Mouse (Mus musculus) thymus, postnatal 36 days (tissue): ENCODE data around the gene Sh3d21.
"Not testable (repeated sequence)": the region's sequence is repeated elsewhere in the genome, so short reads cannot be mapped to it uniquely, and the experiment has no call there.

ENCODE experiments used
- DNase-seq, 2 experiments: peaks; one replicate each; pipeline ENCODE4 v3.0.0; 2022; ENCODE audit warnings: mixed read lengths in 2 of 2

Sh3d21 gene

DNA sequence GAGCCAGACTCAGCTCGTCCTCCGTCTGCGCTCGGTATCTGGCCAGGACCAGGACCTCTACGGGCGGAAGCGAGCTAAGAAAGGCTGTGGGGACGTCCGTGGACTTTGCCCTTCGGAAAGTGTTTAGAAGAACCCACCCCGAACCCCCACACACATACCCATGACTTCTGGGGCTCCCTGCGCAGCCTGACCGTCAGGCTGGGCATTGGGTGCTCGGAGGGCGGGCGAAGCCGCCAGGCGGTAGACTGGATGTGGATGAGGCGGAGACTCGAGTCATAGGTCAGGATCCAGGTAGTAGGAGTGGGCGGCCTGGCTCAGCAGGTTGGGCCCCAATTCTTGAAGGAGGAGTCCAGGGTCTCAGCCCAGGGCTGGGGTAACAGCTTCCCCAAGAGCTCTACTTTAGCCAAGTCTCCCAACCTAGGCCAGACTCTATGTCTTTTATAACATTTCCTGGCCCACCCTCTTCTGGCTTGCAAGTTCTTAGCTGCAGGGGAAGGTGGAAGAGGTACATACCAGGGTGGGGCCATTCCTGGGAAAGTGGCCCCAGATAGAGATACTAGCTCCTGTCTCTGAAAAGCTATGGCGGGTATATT lies at the start of gene Sh3d21:
TSS of gene Sh3d21 (minus strand) at position 425 of the 593 bp plus-strand sequence.
- DNase-seq: peak in 1 of 2 experiments; percentile 38

GRCm38 (mm10) chr4:126207081-126207480 lies 43.8 kb upstream of the Sh3d21 start:
- DNase-seq: no peak

DNA sequence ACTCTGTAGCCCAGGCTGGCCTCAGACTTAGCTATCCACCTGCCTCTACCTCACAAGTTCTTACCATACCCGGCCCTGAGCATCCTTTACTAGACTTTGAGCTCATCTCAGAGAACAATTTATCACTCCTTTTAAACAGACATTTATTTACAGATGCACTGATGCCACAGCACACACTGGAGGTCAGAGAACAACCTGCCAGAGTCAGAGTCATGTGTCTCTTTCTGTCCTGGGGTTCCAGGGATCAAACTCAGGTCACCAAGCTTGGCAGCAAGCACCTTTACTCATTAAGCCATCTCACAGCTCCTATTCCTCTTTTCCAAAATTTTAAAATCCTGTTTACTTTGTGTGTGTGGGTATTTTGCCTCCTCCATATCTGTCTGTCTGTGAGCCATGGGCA lies 42.1 kb upstream of the Sh3d21 start:
- DNase-seq: no peak

GRCm38 (mm10) chr4:126204661-126205230 lies 41.5 kb upstream of the Sh3d21 start:
- DNase-seq: peak in 1 of 2 experiments; percentile 13

DNA sequence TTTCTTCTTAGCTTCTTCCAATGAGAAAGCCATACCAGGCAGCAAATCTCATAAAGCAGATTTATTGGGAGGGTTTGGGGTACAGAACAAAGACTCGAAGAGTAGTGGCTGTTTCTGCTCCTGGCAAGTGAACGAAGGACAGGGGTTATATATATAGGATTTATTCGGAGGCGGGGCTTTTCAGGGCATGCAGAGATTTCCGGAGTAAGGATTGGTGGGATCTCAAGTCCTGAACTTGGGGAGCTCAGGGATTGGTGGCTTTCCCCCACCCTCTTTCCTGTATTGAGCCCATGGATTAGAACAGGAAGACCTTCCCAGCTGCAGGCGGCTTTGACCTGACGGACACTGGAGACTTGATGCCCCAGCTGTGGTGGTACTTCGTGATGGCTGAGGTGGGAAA lies 40.7 kb upstream of the Sh3d21 start:
- DNase-seq: no peak

GRCm38 (mm10) chr4:126203336-126203895 lies 40.1 kb upstream of the Sh3d21 start:
- DNase-seq: no peak

GRCm38 (mm10) chr4:126202303-126203181 lies 39.3 kb upstream of the Sh3d21 start, which contains the start of gene Thrap3:
Gene Thrap3 (minus strand): TSS chr4:126202760.
- peak; percentile 96 to 98 for DNase-seq

DNA sequence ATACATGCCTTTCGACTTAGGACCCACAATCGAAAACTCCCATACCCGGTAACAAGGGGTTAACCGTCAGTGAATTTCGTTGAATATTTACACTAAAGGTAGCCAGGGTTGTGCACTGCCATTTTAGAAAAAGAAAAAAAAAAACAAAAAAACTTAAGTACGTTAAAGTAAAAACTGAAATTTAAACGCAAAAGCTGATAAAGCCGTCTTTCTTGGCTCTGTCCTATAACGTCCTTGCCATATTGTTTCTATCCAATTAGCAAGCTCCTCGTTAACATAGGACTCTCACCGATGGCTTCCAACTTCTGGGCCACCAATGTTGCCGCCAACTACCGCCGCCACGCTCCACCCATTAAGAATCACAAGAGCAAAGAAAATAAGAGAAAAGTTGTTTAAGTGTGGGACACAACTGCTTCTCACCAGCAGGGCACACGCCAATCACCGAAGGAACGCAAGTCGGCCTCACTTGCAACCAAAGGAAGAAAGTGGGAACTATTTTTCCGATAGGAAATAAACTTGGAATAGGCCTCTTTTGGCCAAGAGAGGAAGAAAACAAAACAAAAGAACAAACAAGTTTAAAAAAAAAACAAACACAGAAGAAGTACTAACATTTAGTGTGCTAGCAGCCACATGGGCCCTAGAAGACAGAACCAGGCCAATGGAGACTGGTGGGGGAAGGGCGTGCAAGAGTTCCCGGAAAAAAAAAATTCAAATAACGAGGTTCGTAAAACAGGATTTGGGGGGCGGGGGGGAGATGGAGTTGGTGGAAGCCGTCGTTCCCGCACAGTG lies 38.4 kb upstream of the Sh3d21 start:
- DNase-seq: peak; percentile 38 to 57

- no peak for DNase-seq
Measured at GRCm38 (mm10) chr4:126200656-126201055, 37.4 kb upstream of the Sh3d21 start.

GRCm38 (mm10) chr4:126200036-126200435 lies 36.7 kb upstream of the Sh3d21 start:
- no peak for DNase-seq

DNA sequence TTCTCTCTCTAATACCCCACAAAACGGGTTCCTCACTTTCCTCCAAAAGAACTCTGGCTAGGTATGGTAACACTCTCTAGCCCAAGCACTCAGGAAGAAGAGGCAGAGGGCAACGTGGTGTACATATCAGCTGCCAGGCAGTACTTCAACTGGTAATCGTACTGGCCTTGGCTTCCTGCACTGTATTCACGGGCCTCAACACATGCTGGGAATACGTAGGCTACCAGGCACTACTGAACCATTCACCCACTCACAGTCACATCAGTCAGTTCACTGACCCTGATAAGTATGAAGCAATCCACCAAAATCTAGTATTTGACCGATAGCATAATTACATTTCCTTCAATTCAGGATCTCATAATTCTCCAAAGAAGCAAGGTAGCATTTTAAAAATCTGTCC lies 36.3 kb upstream of the Sh3d21 start:
- no peak for DNase-seq

DNA sequence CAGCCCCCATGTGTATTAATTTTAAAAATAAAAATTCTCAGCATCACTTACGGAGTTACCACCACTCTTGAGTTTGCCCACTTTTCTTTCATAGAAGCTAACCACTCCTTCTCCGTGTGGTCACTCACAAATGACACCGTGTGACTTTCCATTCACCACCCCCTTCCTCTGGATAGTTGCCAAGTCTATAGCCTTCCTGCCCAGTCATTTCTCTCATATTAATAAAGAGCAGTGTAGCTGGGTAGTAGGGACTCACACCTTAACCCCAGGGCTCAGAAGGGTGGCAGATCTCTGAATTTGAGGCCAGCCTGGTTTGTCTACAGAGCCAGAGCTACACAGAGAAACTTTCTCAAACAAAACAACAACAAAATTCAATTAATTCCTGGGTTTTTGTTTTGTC lies 34.2 kb upstream of the Sh3d21 start:
- DNase-seq: no peak

- DNase-seq: no peak
Measured at GRCm38 (mm10) chr4:126194916-126195315, 31.6 kb upstream of the Sh3d21 start.

- DNase-seq: no peak
Measured at GRCm38 (mm10) chr4:126194216-126194615, 30.9 kb upstream of the Sh3d21 start.

GRCm38 (mm10) chr4:126190636-126191035 lies 27.3 kb upstream of the Sh3d21 start:
- DNase-seq: no peak

DNA sequence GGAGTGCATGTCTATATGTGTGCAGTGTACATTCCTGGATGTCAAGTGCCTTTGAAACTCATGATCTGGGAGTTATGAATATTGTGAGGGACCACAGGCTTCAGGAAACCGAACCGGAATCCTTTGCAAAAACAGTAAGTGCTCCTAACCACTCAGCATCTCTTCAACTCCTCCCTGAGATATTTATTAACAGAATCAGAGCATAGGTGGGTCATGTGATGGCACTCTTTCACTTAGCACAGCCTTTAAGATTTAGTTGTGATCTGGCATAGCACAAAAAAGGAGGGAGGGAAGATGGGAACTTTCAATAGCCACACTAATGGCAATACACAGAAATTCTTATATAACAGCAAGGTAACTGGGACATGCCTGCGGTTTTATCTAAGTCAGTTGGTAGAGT lies 23.8 kb upstream of the Sh3d21 start:
- no peak for DNase-seq

GRCm38 (mm10) chr4:126183034-126183433 lies 19.7 kb upstream of the Sh3d21 start:
- no peak for DNase-seq

GRCm38 (mm10) chr4:126181170-126181957 lies 18.1 kb upstream of the Sh3d21 start:
- DNase-seq: peak; percentile 28 to 31

DNA sequence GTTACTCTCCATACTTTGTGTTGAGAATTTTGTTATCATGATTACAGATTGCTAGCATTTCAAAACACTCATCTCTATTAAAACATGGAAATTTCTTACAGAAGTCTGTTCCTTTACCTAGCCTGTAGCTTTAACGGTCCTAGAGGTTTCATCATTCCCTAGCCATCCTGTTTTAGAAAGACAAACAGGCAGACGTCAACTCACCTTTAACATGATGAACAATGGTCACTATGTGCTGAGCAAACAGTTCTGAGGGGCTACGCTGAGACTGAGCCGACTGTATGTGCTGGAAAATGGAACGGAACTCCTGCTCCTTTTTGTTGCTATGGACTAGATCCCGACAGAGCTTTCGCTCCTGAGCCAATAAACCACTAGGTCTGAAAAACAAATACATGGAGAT lies 12.7 kb upstream of the Sh3d21 start:
- DNase-seq: not testable (repeated sequence)

DNA sequence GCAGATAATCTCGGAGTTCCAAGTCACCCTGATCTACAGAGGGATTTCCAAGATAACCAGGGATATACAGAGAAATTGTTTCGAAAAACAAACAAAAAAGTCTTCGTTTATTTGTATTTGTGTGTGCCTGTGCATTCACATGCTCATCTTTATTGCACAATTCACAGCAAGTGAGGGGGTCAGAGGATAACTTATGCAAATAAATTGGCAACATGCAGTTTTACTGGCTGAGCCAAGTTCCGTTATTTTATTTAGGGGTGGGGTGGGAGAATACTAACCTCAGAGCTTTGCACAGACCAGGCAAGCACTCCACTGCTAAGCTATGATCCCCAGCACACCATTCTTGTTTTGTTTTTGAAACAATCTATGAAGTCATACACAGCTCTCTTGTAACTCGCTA lies 10.5 kb upstream of the Sh3d21 start:
- no peak for DNase-seq

DNA sequence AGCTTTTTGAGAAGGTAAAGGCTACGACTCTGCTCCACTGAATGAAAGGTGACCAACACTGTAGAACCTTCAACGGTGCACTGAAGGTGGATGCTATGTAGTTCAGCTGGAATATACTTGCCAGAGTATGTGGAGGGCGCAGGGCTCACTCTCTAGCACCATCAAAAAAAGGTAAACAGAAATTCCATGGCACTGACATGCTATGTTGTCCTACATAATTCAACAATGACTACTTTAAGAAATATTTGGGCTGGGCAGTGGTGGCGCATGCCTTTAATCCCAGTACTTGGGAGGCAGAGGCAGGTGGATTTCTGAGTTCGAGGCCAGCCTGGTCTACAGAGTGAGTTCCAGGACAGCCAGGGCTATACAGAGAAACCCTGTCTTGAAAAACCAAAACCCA lies 7.4 kb upstream of the Sh3d21 start:
- DNase-seq: not testable (repeated sequence)

DNA sequence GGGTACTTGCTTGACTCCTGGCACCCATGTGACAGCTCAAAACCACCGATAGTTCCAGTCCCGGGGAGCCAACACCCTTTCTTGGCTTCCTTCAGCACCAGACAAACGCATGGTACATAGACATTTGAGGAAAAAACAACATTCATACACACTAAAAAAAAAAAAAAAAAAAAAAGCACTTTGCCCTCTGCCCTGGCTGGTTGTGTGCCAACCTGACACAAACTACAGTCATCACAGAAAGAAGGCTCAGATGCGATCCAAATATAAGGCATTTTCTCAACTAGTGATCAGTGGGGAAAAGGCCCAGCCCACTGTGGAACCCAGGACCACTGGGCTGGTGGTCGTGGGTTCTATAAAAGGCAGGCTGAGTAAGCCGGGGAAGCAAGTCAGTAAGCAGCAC lies 5.6 kb upstream of the Sh3d21 start:
- no peak for DNase-seq
